Mouse (Mus musculus): ENCODE measurements around the gene Sorcs3.

Gene Sorcs3

GRCm38 (mm10) chr19:48391551-48391950 is 185.7 kb downstream of the Sorcs3 start:
- DNase-seq = peak; percentile 31 to 45

GRCm38 (mm10) chr19:48404774-48405495 is 199.1 kb downstream of the Sorcs3 start:
- no peak for DNase-seq

DNA sequence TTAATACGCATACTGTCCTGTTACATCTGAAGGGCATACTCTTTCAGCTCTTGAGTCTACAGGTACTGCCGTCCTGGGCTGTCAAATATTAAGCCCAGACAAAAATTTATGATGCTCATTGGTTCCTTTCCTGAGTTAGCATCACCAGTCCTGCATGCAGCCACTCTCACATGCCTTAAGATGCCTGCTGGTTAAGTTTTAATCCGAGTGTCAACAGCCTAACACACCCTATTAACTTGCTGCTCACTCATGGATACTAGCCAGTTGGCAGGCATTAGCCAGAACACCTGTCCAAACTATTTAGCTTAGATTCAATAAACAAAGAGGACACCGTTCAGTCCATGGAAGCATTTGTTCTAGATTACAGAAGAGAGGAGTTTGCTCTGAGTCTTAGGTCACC is 202.4 kb downstream of the Sorcs3 start:
- DNase-seq = no peak

GRCm38 (mm10) chr19:48411332-48411731 is 205.5 kb downstream of the Sorcs3 start:
- peak; percentile 50 to 58 for DNase-seq

- peak; percentile 70 to 82 for DNase-seq
Measured at GRCm38 (mm10) chr19:48413836-48414235, 208.0 kb downstream of the Sorcs3 start.

GRCm38 (mm10) chr19:48418356-48418755 is 212.5 kb downstream of the Sorcs3 start:
- no peak for DNase-seq

DNA sequence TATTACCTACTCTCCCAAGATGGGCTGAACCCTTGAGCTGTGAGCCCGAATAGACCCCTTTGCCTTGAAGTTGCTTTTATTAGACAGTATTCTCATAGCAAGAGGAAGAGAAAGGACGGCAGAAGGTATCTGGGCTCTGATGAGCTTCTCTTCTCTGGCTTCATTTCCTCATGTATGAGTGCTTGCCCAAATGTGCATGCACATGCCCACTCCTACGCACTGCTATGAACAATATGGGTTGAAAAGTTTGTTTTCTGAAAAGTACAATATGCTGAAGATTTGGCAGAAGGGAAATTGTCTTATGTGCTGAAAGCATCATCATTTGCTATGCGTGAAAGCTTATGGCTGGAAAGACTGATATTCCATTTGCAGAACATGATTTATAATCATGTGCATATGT is 223.4 kb downstream of the Sorcs3 start:
- no peak for DNase-seq

- no peak for DNase-seq
Measured at GRCm38 (mm10) chr19:48429755-48430154, 223.9 kb downstream of the Sorcs3 start.

- DNase-seq = no peak
Measured at GRCm38 (mm10) chr19:48430328-48430727, 224.5 kb downstream of the Sorcs3 start.

DNA sequence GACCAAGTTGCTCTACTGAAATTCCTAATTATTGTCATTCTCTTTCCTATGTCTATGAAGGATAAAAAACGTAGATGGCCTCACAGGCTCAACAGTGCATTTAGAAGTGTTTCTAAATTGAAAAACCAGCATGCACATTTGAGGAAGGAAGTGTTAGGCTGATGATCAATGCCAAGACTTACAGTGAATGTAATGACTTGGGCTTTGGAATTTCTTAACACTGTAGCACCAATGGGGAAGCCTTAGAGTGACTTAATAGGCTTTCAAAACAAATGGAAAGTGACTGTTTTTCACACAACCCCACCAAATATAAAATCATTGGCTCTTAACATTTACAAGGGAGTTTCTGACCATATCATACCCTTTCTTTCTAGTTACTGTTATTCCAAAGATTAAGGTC is 232.6 kb downstream of the Sorcs3 start:
- DNase-seq = no peak

DNA sequence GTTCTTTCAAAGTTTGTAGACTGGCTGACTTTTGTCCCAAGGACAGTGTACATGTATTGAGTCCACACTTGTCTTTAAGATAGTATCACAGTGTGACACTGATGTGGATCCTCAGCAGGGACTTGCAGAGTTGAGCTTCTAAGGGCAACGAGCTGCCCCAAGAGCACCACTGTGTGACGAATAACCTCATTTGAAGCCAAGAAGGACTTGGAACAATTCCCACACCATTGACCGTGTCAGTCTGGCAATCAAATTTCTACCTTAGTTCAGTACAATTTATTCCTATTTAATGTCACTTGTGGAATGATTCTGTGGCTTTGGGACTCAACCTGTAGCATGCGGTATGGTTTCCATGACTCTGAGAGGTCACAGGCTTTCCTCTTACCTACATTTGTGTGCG is 255.3 kb downstream of the Sorcs3 start:
- DNase-seq = no peak

DNA sequence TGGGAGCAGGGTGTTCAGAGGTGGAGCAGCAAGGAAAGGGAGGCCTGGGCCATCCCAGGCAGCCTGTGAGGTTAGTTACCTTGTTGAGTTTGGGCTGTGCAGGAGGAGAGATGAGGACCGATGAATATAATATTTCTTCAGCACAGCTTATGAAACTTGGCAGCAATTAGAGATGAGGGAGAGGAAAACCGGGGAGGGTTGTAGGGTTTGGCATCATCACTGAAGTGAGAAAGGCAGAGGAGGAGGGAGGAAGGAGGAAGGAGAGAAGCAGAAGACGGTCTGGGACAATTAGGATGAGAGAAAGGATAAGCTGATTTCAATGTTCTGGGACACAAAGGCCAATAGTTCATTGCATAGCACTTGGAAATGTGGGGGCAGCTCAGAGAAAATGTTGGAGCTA is 256.6 kb downstream of the Sorcs3 start:
- DNase-seq = no peak

- peak; percentile 35 to 43 for DNase-seq
Measured at GRCm38 (mm10) chr19:48463494-48463893, 257.7 kb downstream of the Sorcs3 start.

DNA sequence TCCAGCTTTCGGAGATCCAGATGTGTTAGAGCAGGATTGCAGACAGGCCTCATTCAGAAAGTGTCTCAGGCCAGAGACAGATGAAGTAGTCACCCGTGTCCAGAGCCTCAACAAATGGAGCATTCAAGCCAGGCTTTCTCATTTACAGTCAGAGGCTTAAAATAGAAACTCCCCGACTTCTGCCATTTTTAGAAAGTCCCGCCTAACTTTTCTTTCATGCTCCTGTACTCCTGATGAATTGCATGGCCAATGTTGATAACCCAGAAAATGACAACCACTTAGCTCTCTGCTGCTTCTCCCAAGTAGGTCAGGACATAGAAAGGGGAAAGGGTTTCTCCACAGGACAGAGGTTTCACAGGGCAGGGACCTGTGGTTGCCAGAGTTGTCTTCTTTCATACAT is 261.6 kb downstream of the Sorcs3 start:
- DNase-seq = no peak

DNA sequence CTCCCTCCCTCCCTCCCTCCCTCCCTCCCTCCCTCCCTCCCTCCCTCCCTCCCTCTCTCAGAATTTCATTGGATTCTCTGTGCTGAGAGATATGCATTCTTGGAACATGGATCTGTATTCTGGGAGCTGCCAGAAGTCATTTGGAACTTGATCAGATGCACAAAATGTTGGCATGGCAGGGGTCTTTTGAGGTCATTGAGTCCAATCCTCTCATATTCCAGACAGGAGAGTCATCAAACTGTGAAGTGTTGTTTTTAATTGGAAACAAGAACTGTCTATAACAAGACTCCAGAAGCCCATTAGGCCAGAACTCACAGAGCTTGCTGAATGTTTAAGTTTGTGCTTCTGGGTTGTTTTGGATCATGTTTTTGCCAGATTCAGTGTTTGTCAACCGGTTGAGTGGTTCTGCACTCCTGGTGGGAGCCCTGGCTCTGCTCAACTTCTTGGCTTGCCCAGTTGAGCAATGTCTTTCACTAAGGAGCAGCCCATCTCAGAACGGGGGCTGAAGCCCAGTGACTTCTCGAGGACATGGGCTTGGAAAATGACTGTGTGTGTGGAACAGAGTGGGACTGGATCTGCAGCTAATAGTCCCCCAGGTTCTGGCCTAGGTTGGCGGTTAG is 264.1 kb downstream of the Sorcs3 start:
- peak; percentile 75 to 83 for DNase-seq

DNA sequence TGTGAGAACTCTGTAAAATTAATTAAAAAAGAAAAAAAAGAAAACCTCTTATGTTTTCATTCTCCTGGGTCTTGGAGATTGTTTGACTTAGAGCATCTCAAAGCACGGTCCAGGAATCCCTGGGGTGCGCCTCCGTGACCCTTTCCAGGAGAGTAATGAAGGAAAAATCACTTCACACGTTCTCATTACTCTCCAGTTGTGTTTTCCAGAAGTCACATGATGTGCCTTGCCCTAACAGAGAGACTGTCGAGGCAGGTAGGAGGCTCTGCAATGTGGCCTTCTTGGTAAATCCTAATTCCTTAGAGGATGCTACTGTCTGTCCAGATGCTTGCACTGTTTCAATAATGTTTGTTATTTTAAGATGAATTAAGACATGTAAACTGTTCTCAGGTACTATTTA is 266.1 kb downstream of the Sorcs3 start:
- DNase-seq = no peak

DNA sequence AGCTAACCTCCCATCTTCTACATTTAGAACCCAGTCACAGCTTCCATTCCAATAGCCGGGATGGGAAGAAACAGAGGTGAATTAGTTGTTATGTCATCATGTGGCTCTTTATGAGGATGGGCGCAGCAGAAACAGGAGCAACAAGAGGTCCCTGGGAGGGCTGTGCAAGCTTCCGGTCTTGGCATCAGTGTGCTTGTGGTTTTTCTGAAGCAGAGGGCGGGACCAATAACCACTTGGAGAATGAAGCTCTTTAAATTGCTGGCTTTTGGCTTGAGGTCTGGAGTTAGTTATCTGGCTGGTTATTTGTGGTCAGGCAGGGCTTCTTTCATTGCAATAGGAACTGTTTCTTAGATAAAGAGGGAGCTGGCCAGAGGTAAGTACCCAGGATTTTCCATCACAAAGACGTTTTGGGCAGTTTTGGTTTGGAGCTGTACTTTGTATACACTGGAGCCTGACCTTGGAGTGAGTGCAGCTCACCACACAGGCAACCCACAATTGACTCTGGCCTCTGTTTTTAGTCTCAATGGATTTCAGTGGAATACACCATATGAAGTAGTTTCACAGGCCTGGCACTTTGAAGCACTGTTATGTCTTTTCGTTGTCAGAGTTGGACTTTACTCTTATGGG is 270.1 kb downstream of the Sorcs3 start:
- DNase-seq = no peak

DNA sequence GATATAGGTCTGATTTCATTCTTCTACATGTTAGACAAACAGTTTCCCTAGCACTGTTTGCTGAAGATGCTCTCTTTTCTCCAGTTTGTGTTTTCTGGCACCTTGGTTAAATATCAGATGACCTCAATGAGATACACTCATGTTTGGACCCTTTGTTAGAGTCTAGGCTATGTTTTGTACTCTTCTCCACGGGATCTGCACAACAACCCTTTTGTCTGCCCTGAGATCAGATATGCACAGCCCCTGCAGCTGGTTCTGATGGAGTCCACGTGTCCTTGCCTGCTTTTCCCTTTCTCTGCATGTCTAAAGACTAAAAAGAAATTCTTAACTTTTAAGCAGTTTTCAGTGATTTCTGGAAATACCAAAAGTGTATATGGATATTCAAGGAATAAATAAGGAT is 273.0 kb downstream of the Sorcs3 start:
- DNase-seq = no peak

DNA sequence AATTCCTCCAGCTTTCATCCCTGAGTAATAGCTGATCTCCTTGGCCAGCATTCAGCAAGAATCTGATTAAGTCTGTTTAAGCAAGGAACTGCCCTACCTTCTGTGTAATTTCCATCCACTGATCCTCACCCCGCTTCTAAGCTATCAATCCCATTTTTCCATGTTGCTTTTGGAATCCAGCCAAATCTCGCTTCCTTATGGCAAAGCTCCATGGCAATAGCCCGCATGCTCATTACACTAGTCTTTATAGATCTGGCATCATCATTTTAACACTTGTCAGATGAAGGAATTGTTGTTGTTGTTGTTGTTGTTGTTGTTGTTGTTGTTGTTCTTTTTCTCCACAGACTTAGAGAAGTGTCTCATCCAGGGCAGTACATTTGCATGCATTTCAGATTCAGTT is 277.1 kb downstream of the Sorcs3 start:
- peak; percentile 67 to 68 for DNase-seq

GRCm38 (mm10) chr19:48491111-48491510 is 285.3 kb downstream of the Sorcs3 start:
- no peak for DNase-seq

GRCm38 (mm10) chr19:48503896-48504620 is 298.2 kb downstream of the Sorcs3 start:
- DNase-seq = peak; percentile 79 to 81

- no peak for DNase-seq
Measured at GRCm38 (mm10) chr19:48523803-48524202, 318.0 kb downstream of the Sorcs3 start.

DNA sequence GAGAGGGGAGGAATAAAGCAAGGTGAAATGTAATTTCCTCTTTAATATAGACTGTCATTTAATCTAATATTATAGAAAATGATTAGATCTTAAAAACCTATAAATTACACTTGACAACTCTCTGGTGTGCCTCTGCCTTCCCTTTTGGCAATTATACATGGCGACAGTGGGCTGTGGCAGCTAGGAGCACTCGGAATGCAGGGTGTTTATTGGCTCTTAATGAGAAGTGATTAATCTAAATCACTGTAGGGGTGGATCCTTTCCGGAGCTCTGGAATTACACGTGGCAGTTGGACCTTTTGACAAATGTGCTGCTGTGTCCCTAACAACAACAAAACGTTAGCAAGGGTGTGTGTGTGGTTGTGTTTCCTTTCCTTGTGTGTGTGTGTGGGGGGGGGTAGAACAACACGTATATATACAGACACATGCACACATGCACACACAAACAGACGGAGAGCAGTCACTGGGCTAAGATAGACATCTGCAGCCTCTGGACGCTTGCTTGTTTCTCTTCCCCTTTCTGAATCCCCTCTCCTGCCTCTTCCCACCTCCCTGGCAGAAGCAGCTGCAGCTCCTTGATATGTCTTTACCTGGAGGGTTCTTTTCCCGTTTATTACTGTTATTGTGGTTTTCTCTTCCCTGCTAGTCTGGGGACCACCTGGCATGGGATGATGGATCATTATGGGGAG is 318.8 kb downstream of the Sorcs3 start:
- no peak for DNase-seq

Data from cerebellum, postnatal 10 days (tissue).